Mouse (Mus musculus) stomach, embryonic 15.5 days (tissue): ENCODE measurements around the gene Ubqln4. TPM values are rescaled to one million over a fixed set of nuclear protein-coding genes. Genes with fewer than 3 reads are reported as not detected.
A peak's percentile ranks its signal among the peaks of the same experiment; 100 is the strongest.

Experiments
- ATAC-seq: fragments of 200-750 bp; cut with Nextera tagmentation; 2 replicates; pipeline ENCODE4 v1.8.0; 2017; ENCODE audit warnings: low read depth, moderate number of reproducible peaks, moderate TSS enrichment; ENCODE audit not compliant: insufficient read depth, low FRiP score
- H3K27ac ChIP-seq: fragments of 300-500 bp; sonication (generic); 2 replicates; pipeline ENCODE4 v1.5.1; 2015; ENCODE audit warnings: mild to moderate bottlenecking, inconsistent platforms
- H3K27me3 ChIP-seq: fragments of 300-500 bp; sonication (generic); replicated peaks from 2 replicates; pipeline ENCODE4 v1.6.1; 2015; ENCODE audit warnings: inconsistent platforms
- H3K36me3 ChIP-seq: fragments of 300-500 bp; sonication (generic); 2 replicates; pipeline ENCODE4 v1.6.1; 2015; ENCODE audit warnings: inconsistent platforms
- H3K4me1 ChIP-seq: fragments of 300-500 bp; sonication (generic); 2 replicates; pipeline ENCODE4 v1.6.1; 2015; ENCODE audit warnings: inconsistent platforms
- H3K4me2 ChIP-seq: fragments of 300-500 bp; sonication (generic); 2 replicates; pipeline ENCODE4 v1.6.1; 2015; ENCODE audit warnings: mild to moderate bottlenecking, inconsistent platforms
- H3K4me3 ChIP-seq: fragments of 300-500 bp; sonication (generic); replicated peaks from 2 replicates; pipeline ENCODE4 v1.5.1; 2015; ENCODE audit warnings: inconsistent platforms
- H3K9ac ChIP-seq: fragments of 300-500 bp; sonication (generic); 2 replicates; pipeline ENCODE4 v1.6.1; 2015; ENCODE audit warnings: inconsistent platforms
- H3K9me3 ChIP-seq: fragments of 300-500 bp; sonication (generic); 2 replicates; pipeline ENCODE4 v1.6.1; 2016; ENCODE audit warnings: inconsistent platforms
- whole genome bisulfite sequencing: fragments of 180-500 bp; shearing (Covaris S2); methylation state at CpG from one replicate; pipeline ENCODE4 v1.1.7; 2015; 5-methylcytosine and 5-hydroxymethylcytosine counted together
- polyA plus RNA-seq: library from polyadenylated mRNA; unstranded; fragments of >200 nt; fragmentation: Nextera tagmentation; extraction: Ambion mirVana; gene quantifications from 2 replicates; pipeline ENCODE4 v1.2.1, GENCODE M21; 2015

Ubqln4 gene
- polyA plus RNA-seq, 1 experiment from 2014 or later: 40.2 TPM

GRCm38 (mm10) chr3:88544955-88545591 is 8.5 kb upstream of the Ubqln4 start:
- no peaks in the 10 kb centered on the region for H3K9me3 ChIP-seq
- no peak overlapping the region for H3K9ac ChIP-seq
- H3K36me3 ChIP-seq: peaks cover 6% of the 10 kb centered on the region; the same call in 1 of the 2 replicates
- no peak overlapping the region for H3K4me2 ChIP-seq
- no peak for ATAC-seq
- no peak overlapping the region for H3K4me3 ChIP-seq
- H3K27me3 ChIP-seq: no peaks in the 10 kb centered on the region
- H3K4me1 ChIP-seq: peaks cover 14% of the 10 kb centered on the region; the same call in 1 of the 2 replicates
- no peak overlapping the region for H3K27ac ChIP-seq
- WGBS: 57% methylated on average over 20 of the region's 20 CpGs

GRCm38 (mm10) chr3:88546674-88547418 is 6.7 kb upstream of the Ubqln4 start:
- ATAC-seq: 0 out of 2 replicates have a peak, but pooled peaks have one; percentile 23
- Histone ChIP-seq H3K4me1 (peaks cover 21% of the 10 kb centered on the region), H3K4me3 (peak overlapping the region; percentile 19), H3K36me3 (no peaks in the 10 kb centered on the region), H3K9ac (no peak overlapping the region), H3K27ac (peak overlapping the region; percentile 31; the same call in 1 of the 2 replicates), H3K4me2 (peak overlapping the region; percentile 43), H3K27me3 (no peaks in the 10 kb centered on the region), H3K9me3 (no peaks in the 10 kb centered on the region)
- 72% methylated on average over 6 of the region's 6 CpGs for WGBS

- Histone ChIP-seq H3K4me1 (peaks cover 24% of the 10 kb centered on the region), H3K9ac (no peak within 1 kb of the TSS), H3K27me3 (no peaks in the 10 kb centered on the region), H3K27ac (peak within 1 kb of the TSS; percentile 78), H3K4me2 (peak within 1 kb of the TSS; percentile 50), H3K36me3 (no peaks in the 10 kb centered on the region), H3K9me3 (no peaks in the 10 kb centered on the region), H3K4me3 (peak within 1 kb of the TSS; percentile 34)
- 40% methylated on average over 18 of the region's 18 CpGs for whole genome bisulfite sequencing
- ATAC-seq: peak; percentile 15; the same call in 1 of the 2 replicates
These were observed 5.2 kb upstream of the Ubqln4 start, which contains the start of gene Rab25 for GRCm38 (mm10) chr3:88548180-88548917. Gene Rab25 (minus strand): TSS chr3:88548300.

GRCm38 (mm10) chr3:88551586-88551985 is 2.0 kb upstream of the Ubqln4 start:
- no peak for ATAC-seq
- H3K4me3 ChIP-seq: peak overlapping the region; percentile 85; the same call in 1 of the 2 replicates
- H3K9ac ChIP-seq: no peak overlapping the region
- H3K27me3 ChIP-seq: no peaks in the 10 kb centered on the region
- H3K4me1 ChIP-seq: peaks cover 28% of the 10 kb centered on the region
- no peaks in the 10 kb centered on the region for H3K9me3 ChIP-seq
- peaks cover 11% of the 10 kb centered on the region; the same call in 1 of the 2 replicates for H3K36me3 ChIP-seq
- no peak overlapping the region for H3K27ac ChIP-seq
- peak overlapping the region; percentile 75 for H3K4me2 ChIP-seq
- WGBS: 80% methylated on average over 4 of the region's 4 CpGs

GRCm38 (mm10) chr3:88552082-88552645 is 1.4 kb upstream of the Ubqln4 start:
- 18% methylated on average over 16 of the region's 16 CpGs for WGBS
- ATAC-seq: no peak
- H3K4me3 ChIP-seq: peak overlapping the region; percentile 85

GRCm38 (mm10) chr3:88552676-88553524 is 658 bp upstream of the Ubqln4 start, which contains the start of gene Lamtor2:
Gene Lamtor2 (minus strand): TSS chr3:88553074.
- Histone ChIP-seq H3K27me3 (no peaks in the 10 kb centered on the region), H3K4me2 (peak within 1 kb of the TSS; percentile 75), H3K4me3 (peak within 1 kb of the TSS; percentile 85), H3K27ac (peak within 1 kb of the TSS; percentile 98), H3K36me3 (peaks cover 15% of the 10 kb centered on the region; the same call in 1 of the 2 replicates), H3K4me1 (peaks cover 24% of the 10 kb centered on the region), H3K9ac (peak within 1 kb of the TSS; percentile 88), H3K9me3 (no peaks in the 10 kb centered on the region)
- ATAC-seq: peak; percentile 91
- WGBS: under 1% methylated on average over 48 of the region's 48 CpGs

More at GRCm38 (mm10) chr3:88552082-88552645, 1.4 kb upstream of the Ubqln4 start:
- Histone ChIP-seq H3K9ac (peak overlapping the region; percentile 53), H3K9me3 (no peaks in the 10 kb centered on the region), H3K27ac (peak overlapping the region; percentile 98), H3K4me1 (peaks cover 25% of the 10 kb centered on the region), H3K4me2 (peak overlapping the region; percentile 75), H3K27me3 (no peaks in the 10 kb centered on the region), H3K36me3 (peaks cover 13% of the 10 kb centered on the region; the same call in 1 of the 2 replicates)

GRCm38 (mm10) chr3:88553880-88554586 is 475 bp downstream of the Ubqln4 start:
- ATAC-seq: peak; percentile 7
- H3K9me3 ChIP-seq: no peaks in the 10 kb centered on the region
- H3K36me3 ChIP-seq: peaks cover 22% of the 10 kb centered on the region; the same call in 1 of the 2 replicates
- no peaks in the 10 kb centered on the region for H3K27me3 ChIP-seq
- peak overlapping the region; percentile 98 for H3K27ac ChIP-seq
- H3K4me3 ChIP-seq: peak overlapping the region; percentile 85
- peak overlapping the region; percentile 88 for H3K9ac ChIP-seq
- under 1% methylated on average over 41 of the region's 41 CpGs for whole genome bisulfite sequencing
- peaks cover 21% of the 10 kb centered on the region for H3K4me1 ChIP-seq
- peak overlapping the region; percentile 75 for H3K4me2 ChIP-seq

GRCm38 (mm10) chr3:88555069-88555605 is 1.6 kb downstream of the Ubqln4 start:
- no peak for ATAC-seq
- no peak overlapping the region for H3K27ac ChIP-seq
- no peaks in the 10 kb centered on the region for H3K9me3 ChIP-seq
- peaks cover 32% of the 10 kb centered on the region; the same call in 1 of the 2 replicates for H3K36me3 ChIP-seq
- peak overlapping the region; percentile 75; the same call in 1 of the 2 replicates for H3K4me2 ChIP-seq
- 90% methylated on average over 5 of the region's 5 CpGs for WGBS
- H3K4me3 ChIP-seq: no peak overlapping the region
- H3K9ac ChIP-seq: no peak overlapping the region
- H3K27me3 ChIP-seq: no peaks in the 10 kb centered on the region
- peaks cover 21% of the 10 kb centered on the region for H3K4me1 ChIP-seq

- H3K4me3 ChIP-seq: no peak overlapping the region
- H3K27me3 ChIP-seq: no peaks in the 10 kb centered on the region
- H3K4me1 ChIP-seq: peaks cover 21% of the 10 kb centered on the region
- no peak overlapping the region for H3K27ac ChIP-seq
- no peak for ATAC-seq
- WGBS: 93% methylated on average over 6 of the region's 6 CpGs
- peaks cover 37% of the 10 kb centered on the region for H3K36me3 ChIP-seq
- H3K4me2 ChIP-seq: no peak overlapping the region
- no peak overlapping the region for H3K9ac ChIP-seq
- H3K9me3 ChIP-seq: no peaks in the 10 kb centered on the region
These were observed 2.2 kb downstream of the Ubqln4 start for GRCm38 (mm10) chr3:88555731-88556130.

GRCm38 (mm10) chr3:88556616-88557015 is 3.1 kb downstream of the Ubqln4 start:
- peaks cover 16% of the 10 kb centered on the region for H3K4me1 ChIP-seq
- no peak overlapping the region for H3K9ac ChIP-seq
- H3K36me3 ChIP-seq: peaks cover 42% of the 10 kb centered on the region
- H3K4me3 ChIP-seq: no peak overlapping the region
- no peak overlapping the region for H3K27ac ChIP-seq
- no peak for ATAC-seq
- no peaks in the 10 kb centered on the region for H3K27me3 ChIP-seq
- 95% methylated on average over 8 of the region's 8 CpGs for WGBS
- no peaks in the 10 kb centered on the region for H3K9me3 ChIP-seq
- no peak overlapping the region for H3K4me2 ChIP-seq
